Mouse (Mus musculus) stomach, embryonic 15.5 days (tissue): ENCODE results near the gene Tbca. TPM values are rescaled to one million over a fixed set of nuclear protein-coding genes. Genes with fewer than 3 reads are reported as not detected.

ENCODE experiments used
- ATAC-seq: fragments of 200-750 bp; cut with Nextera tagmentation; 2 replicates; pipeline ENCODE4 v1.8.0; 2017; ENCODE audit warnings: low read depth, moderate number of reproducible peaks, moderate TSS enrichment; ENCODE audit not compliant: insufficient read depth, low FRiP score
- H3K27ac ChIP-seq: fragments of 300-500 bp; sonication (generic); 2 replicates; pipeline ENCODE4 v1.5.1; 2015; ENCODE audit warnings: mild to moderate bottlenecking, inconsistent platforms
- H3K27me3 ChIP-seq: fragments of 300-500 bp; sonication (generic); replicated peaks from 2 replicates; pipeline ENCODE4 v1.6.1; 2015; ENCODE audit warnings: inconsistent platforms
- H3K36me3 ChIP-seq: fragments of 300-500 bp; sonication (generic); 2 replicates; pipeline ENCODE4 v1.6.1; 2015; ENCODE audit warnings: inconsistent platforms
- H3K4me1 ChIP-seq: fragments of 300-500 bp; sonication (generic); 2 replicates; pipeline ENCODE4 v1.6.1; 2015; ENCODE audit warnings: inconsistent platforms
- H3K4me2 ChIP-seq: fragments of 300-500 bp; sonication (generic); 2 replicates; pipeline ENCODE4 v1.6.1; 2015; ENCODE audit warnings: mild to moderate bottlenecking, inconsistent platforms
- H3K4me3 ChIP-seq: fragments of 300-500 bp; sonication (generic); replicated peaks from 2 replicates; pipeline ENCODE4 v1.5.1; 2015; ENCODE audit warnings: inconsistent platforms
- H3K9ac ChIP-seq: fragments of 300-500 bp; sonication (generic); 2 replicates; pipeline ENCODE4 v1.6.1; 2015; ENCODE audit warnings: inconsistent platforms
- H3K9me3 ChIP-seq: fragments of 300-500 bp; sonication (generic); 2 replicates; pipeline ENCODE4 v1.6.1; 2016; ENCODE audit warnings: inconsistent platforms
- WGBS: fragments of 180-500 bp; shearing (Covaris S2); methylation state at CpG from one replicate; pipeline ENCODE4 v1.1.7; 2015; 5-methylcytosine and 5-hydroxymethylcytosine counted together
- polyA plus RNA-seq: library from polyadenylated mRNA; unstranded; fragments of >200 nt; fragmentation: Nextera tagmentation; extraction: Ambion mirVana; gene quantifications from 2 replicates; pipeline ENCODE4 v1.2.1, GENCODE M21; 2015

Gene Tbca
- polyA plus RNA-seq, 1 experiment from 2014 or later = 242 TPM

- peak; percentile 60 for ATAC-seq
- under 1% methylated on average over 74 of the region's 95 CpGs for WGBS
- H3K4me2 ChIP-seq = peak overlapping the region; percentile 91
Observed at GRCm38 (mm10) chr13:94883163-94883965, 94.7 kb downstream of the Tbca start.

GRCm38 (mm10) chr13:94883966-94884960 lies 95.6 kb downstream of the Tbca start:
- 3% methylated on average over 36 of the region's 36 CpGs for WGBS
- Histone ChIP-seq H3K27ac (no peak overlapping the region), H3K27me3 (peaks cover 81% of the 10 kb centered on the region), H3K36me3 (no peaks in the 10 kb centered on the region), H3K9me3 (no peaks in the 10 kb centered on the region), H3K4me3 (peak overlapping the region; percentile 41), H3K4me1 (peaks cover 28% of the 10 kb centered on the region), H3K9ac (no peak overlapping the region), H3K4me2 (peak overlapping the region; percentile 91)
- ATAC-seq = no peak

More at GRCm38 (mm10) chr13:94883163-94883965, 94.7 kb downstream of the Tbca start:
- Histone ChIP-seq H3K4me1 (peaks cover 28% of the 10 kb centered on the region), H3K36me3 (no peaks in the 10 kb centered on the region), H3K9me3 (no peaks in the 10 kb centered on the region), H3K9ac (no peak overlapping the region), H3K27me3 (peaks cover 77% of the 10 kb centered on the region), H3K27ac (no peak overlapping the region), H3K4me3 (peak overlapping the region; percentile 41)

DNA sequence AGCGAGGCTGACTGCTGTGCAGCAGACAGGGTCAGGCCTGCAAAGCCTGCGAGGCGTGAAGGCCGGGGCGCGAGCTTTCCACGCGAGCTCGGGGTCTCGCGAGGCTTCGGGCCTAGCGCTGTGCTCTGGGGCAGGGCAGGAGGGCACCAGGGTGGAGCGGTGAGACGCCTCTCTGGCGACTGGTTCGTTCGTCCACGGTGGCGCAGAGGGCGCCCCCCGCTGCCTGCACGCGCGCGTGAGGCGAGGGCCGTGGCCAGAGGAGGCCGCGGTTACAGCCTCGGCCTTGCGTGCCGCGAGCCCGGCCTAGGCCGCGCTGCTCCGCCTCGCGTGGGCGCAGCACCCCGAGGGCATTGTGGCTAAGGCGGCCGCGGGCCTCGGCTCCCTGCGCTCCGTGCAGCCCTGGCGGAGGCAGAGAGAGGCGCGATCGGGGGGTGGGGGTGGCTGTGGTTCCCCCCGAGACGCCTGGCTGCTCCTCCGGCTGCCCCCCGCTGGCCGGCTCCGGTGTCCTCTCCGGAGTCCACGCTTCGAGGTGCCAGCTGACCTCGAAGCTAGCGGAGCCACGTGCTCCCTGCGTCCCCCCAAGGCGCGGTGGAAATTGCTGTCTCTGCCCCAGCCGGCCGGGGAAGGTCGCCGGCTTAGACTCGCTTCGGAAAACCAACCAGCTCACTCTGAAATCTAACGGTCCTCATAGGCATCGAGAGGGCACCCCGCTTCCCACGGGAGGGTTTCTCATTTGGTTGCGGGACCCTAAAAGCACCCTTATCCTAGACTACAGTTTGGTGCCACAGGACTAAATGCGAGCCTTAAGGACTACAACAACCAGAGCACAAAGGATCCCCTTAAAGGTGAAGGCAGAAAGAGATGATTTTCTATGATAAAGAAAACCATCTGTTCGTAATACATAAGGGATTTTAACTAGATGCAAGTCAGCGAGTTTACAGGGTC lies 96.9 kb downstream of the Tbca start:
- no peak for ATAC-seq
- Histone ChIP-seq H3K4me1 (peaks cover 28% of the 10 kb centered on the region), H3K27me3 (peaks cover 75% of the 10 kb centered on the region), H3K9me3 (no peaks in the 10 kb centered on the region), H3K4me2 (peak overlapping the region; percentile 48), H3K36me3 (no peaks in the 10 kb centered on the region), H3K9ac (no peak overlapping the region), H3K4me3 (peak overlapping the region; percentile 26), H3K27ac (no peak overlapping the region)
- 2% methylated on average over 62 of the region's 81 CpGs for WGBS

Other genes starting within 250 kb of the Tbca start
- gene Otp, start 86.7 kb downstream of the Tbca start, polyA plus RNA-seq = not detected in 2 replicates
- gene Wdr41, start 187.4 kb downstream of the Tbca start, polyA plus RNA-seq = 20.7 and 24.6 TPM in 2 replicates